Mouse (Mus musculus) layer of hippocampus, adult 2 months (tissue): ENCODE measurements around the gene Ssc4d. TPM values are rescaled to one million over a fixed set of nuclear protein-coding genes. Genes with fewer than 3 reads are reported as not detected.

Source experiments
- DNase-seq, 2 experiments: peaks; one replicate each; pipeline ENCODE4 v3.0.0; 2022; ENCODE audit warnings: low spot score in 2 of 2
- H3K27ac ChIP-seq: fragments of 200-600 bp; 2 replicates; pipeline ENCODE4 v1.8.1; 2022
- H3K4me3 ChIP-seq: fragments of 200-600 bp; 2 replicates; pipeline ENCODE4 v1.8.1; 2022; ENCODE audit warnings: mild to moderate bottlenecking
- CTCF ChIP-seq: fragments of 200-600 bp; conservative IDR thresholded peaks from 2 replicates; pipeline ENCODE4 v1.8.1; 2022; ENCODE audit warnings: antibody characterized with exemption, mild to moderate bottlenecking, moderate library complexity
- total RNA-seq, 2 experiments: library from RNA; stranded (reverse); gene quantifications; 2 replicates each; pipeline ENCODE4 v1.2.3; 2021

The Ssc4d gene
- total RNA-seq, 2 experiments from 2014 or later, result 1.4 to 1.9 TPM

- peak; percentile 69 for TF ChIP-seq CTCF
- Histone ChIP-seq H3K27ac (peak within 1 kb of the TSS; percentile 96), H3K4me3 (peak within 1 kb of the TSS; percentile 70)
- DNase-seq, result peak; percentile 92 to 93
Measured at GRCm38 (mm10) chr5:135994725-135995687, 20.7 kb upstream of the Ssc4d start, which contains the start of gene Dtx2. Gene Dtx2 (plus strand): TSS chr5:135994800.

GRCm38 (mm10) chr5:135994335-135994724 is 20.0 kb upstream of the Ssc4d start:
- DNase-seq, result no peak

GRCm38 (mm10) chr5:135993381-135993965 is 19.1 kb upstream of the Ssc4d start:
- no peak for DNase-seq
- Histone ChIP-seq H3K27ac (no peak overlapping the region), H3K4me3 (no peak overlapping the region)
- TF ChIP-seq CTCF, result no peak

More at GRCm38 (mm10) chr5:135994335-135994724, 20.0 kb upstream of the Ssc4d start:
- Histone ChIP-seq H3K4me3 (peak overlapping the region; percentile 70), H3K27ac (peak overlapping the region; percentile 96)
- no peak for TF ChIP-seq CTCF

- Histone ChIP-seq H3K4me3 (no peak overlapping the region), H3K27ac (no peak overlapping the region)
- DNase-seq, result no peak
- no peak for TF ChIP-seq CTCF
Measured at GRCm38 (mm10) chr5:135990601-135991000, 16.3 kb upstream of the Ssc4d start.

GRCm38 (mm10) chr5:135987248-135987647 is 12.9 kb upstream of the Ssc4d start:
- TF ChIP-seq CTCF, result peak; percentile 77
- H3K4me3 ChIP-seq, result no peak overlapping the region
- DNase-seq, result peak in 1 of 2 experiments; percentile 41
- H3K27ac ChIP-seq, result no peak overlapping the region

GRCm38 (mm10) chr5:135984546-135985044 is 10.3 kb upstream of the Ssc4d start:
- no peak for DNase-seq
- no peak overlapping the region for H3K4me3 ChIP-seq
- H3K27ac ChIP-seq, result no peak overlapping the region
- TF ChIP-seq CTCF, result no peak

- TF ChIP-seq CTCF, result peak; percentile 91
- no peak overlapping the region for H3K27ac ChIP-seq
- no peak overlapping the region for H3K4me3 ChIP-seq
- no peak for DNase-seq
Measured at GRCm38 (mm10) chr5:135982398-135982797, 8.1 kb upstream of the Ssc4d start.

- H3K4me3 ChIP-seq, result no peak within 1 kb of the TSS
- no peak for TF ChIP-seq CTCF
- DNase-seq, result no peak
- no peak within 1 kb of the TSS for H3K27ac ChIP-seq
Measured at GRCm38 (mm10) chr5:135979904-135980303, 5.6 kb upstream of the Ssc4d start, which contains the start of gene Zp3. Gene Zp3 (plus strand): TSS chr5:135980099.

- no peak for DNase-seq
- Histone ChIP-seq H3K27ac (no peak overlapping the region), H3K4me3 (no peak overlapping the region)
- TF ChIP-seq CTCF, result no peak
Measured at GRCm38 (mm10) chr5:135979381-135979780, 5.0 kb upstream of the Ssc4d start.

GRCm38 (mm10) chr5:135975893-135976668 is 1.8 kb upstream of the Ssc4d start:
- DNase-seq, result no peak
- no peak overlapping the region for H3K27ac ChIP-seq
- H3K4me3 ChIP-seq, result no peak overlapping the region
- no peak for TF ChIP-seq CTCF

- Histone ChIP-seq H3K27ac (no peak overlapping the region), H3K4me3 (no peak overlapping the region)
- no peak for TF ChIP-seq CTCF
- DNase-seq, result no peak
Measured at GRCm38 (mm10) chr5:135971876-135972275, 2.5 kb downstream of the Ssc4d start.

- DNase-seq, result no peak
- H3K4me3 ChIP-seq, result no peak overlapping the region
- H3K27ac ChIP-seq, result no peak overlapping the region
- no peak for TF ChIP-seq CTCF
Measured at GRCm38 (mm10) chr5:135970247-135970646, 4.1 kb downstream of the Ssc4d start.
